17 mouse cellular contexts compared by ENCODE assay signal in genomic region chr1:125407220-125407619, GRCm38 (mm10).
"Had no signal": no experiment of that assay in that cellular context is flagged by ENCODE, and none has a peak within 500 bp of the region (broad histone marks: within the 10 kb centered on the region; RNA-seq: fewer than 3 reads in every experiment).

No protein-coding gene starts in this region.

- ATAC-seq: hindbrain, embryonic 16.5 days; intestine, embryonic 15.5 days; midbrain, embryonic 16.5 days had no signal

- H3K27ac ChIP-seq: intestine, embryonic 15.5 days; layer of hippocampus, adult 2 months; liver, embryonic 13.5 days; midbrain, embryonic 12.5 days; neural tube, embryonic 13.5 days had no signal

- H3K4me3 ChIP-seq: intestine, embryonic 15.5 days; layer of hippocampus, adult 2 months; liver, embryonic 13.5 days; midbrain, embryonic 12.5 days; myocyte; neural tube, embryonic 13.5 days had no signal

- H3K9me3 ChIP-seq: intestine, embryonic 15.5 days; liver, embryonic 13.5 days; midbrain, embryonic 12.5 days; neural tube, embryonic 13.5 days had no signal

- DNase-seq: layer of hippocampus, adult 9-11 months; liver, embryonic 13.5 days; lung, adult 2 months; lung, postnatal 14 days; lung, postnatal 4 days; retina, postnatal 1 day; right cerebral cortex, postnatal 25 days; thymus, adult 2 months; thymus, postnatal 14 days; thymus, postnatal 4 days had no signal

- H3K4me1 ChIP-seq: intestine, embryonic 15.5 days; liver, embryonic 13.5 days; midbrain, embryonic 12.5 days; neural tube, embryonic 13.5 days had no signal

- H3K4me2 ChIP-seq: intestine, embryonic 15.5 days; liver, embryonic 13.5 days; midbrain, embryonic 12.5 days; neural tube, embryonic 13.5 days had no signal

- H3K9ac ChIP-seq: intestine, embryonic 15.5 days; liver, embryonic 13.5 days; midbrain, embryonic 12.5 days; neural tube, embryonic 13.5 days had no signal

- H3K27me3 ChIP-seq: intestine, embryonic 15.5 days; liver, embryonic 13.5 days; midbrain, embryonic 12.5 days; neural tube, embryonic 13.5 days had no signal
